Mouse (Mus musculus): ENCODE data around the gene Fgfr2.
"Not testable (repeated sequence)": the region's sequence is repeated elsewhere in the genome, so short reads cannot be mapped to it uniquely, and the experiment has no call there.

The Fgfr2 gene

GRCm38 (mm10) chr7:131257309-131257708 lies 1865.8 kb downstream of the Fgfr2 start:
- no peak for DNase-seq (ENCODE audit: low read depth, low spot score)

GRCm38 (mm10) chr7:131256841-131257240 lies 1866.3 kb downstream of the Fgfr2 start:
- no peak for DNase-seq (ENCODE audit: low read depth, low spot score)

- DNase-seq (ENCODE audit: low read depth, low spot score): peak; percentile 4
Measured at GRCm38 (mm10) chr7:131244993-131245392, 1878.2 kb downstream of the Fgfr2 start.

- no peak for DNase-seq (ENCODE audit: low read depth, low spot score)
Measured at GRCm38 (mm10) chr7:131236091-131236490, 1887.1 kb downstream of the Fgfr2 start.

- DNase-seq (ENCODE audit: low read depth, low spot score): no peak
Measured at GRCm38 (mm10) chr7:131223086-131223485, 1900.1 kb downstream of the Fgfr2 start.

- DNase-seq (ENCODE audit: low read depth, low spot score): no peak
Measured at GRCm38 (mm10) chr7:131187996-131188395, 1935.2 kb downstream of the Fgfr2 start.

- DNase-seq (ENCODE audit: low read depth, low spot score): no peak
Measured at GRCm38 (mm10) chr7:131187047-131187446, 1936.1 kb downstream of the Fgfr2 start.

GRCm38 (mm10) chr7:131184339-131184738 lies 1938.8 kb downstream of the Fgfr2 start:
- no peak for DNase-seq (ENCODE audit: low read depth, low spot score)

- DNase-seq (ENCODE audit: low read depth, low spot score): peak; percentile 59
Measured at GRCm38 (mm10) chr7:131182685-131183084, 1940.5 kb downstream of the Fgfr2 start.

- DNase-seq (ENCODE audit: low read depth, low spot score): no peak
Measured at GRCm38 (mm10) chr7:131174121-131174520, 1949.0 kb downstream of the Fgfr2 start, which contains the start of gene 5430419D17Rik. Gene 5430419D17Rik (plus strand): TSS chr7:131174402.

GRCm38 (mm10) chr7:131169099-131169498 lies 1954.1 kb downstream of the Fgfr2 start:
- peak; percentile 52 for DNase-seq (ENCODE audit: low read depth, low spot score)

- no peak for DNase-seq (ENCODE audit: low read depth, low spot score)
Measured at GRCm38 (mm10) chr7:131167771-131168170, 1955.4 kb downstream of the Fgfr2 start.

GRCm38 (mm10) chr7:131162251-131162650 lies 1960.9 kb downstream of the Fgfr2 start:
- DNase-seq (ENCODE audit: low read depth, low spot score): no peak

GRCm38 (mm10) chr7:131153044-131153443 lies 1970.1 kb downstream of the Fgfr2 start:
- no peak for DNase-seq (ENCODE audit: low read depth, low spot score)

GRCm38 (mm10) chr7:131150179-131150578 lies 1973.0 kb downstream of the Fgfr2 start:
- DNase-seq (ENCODE audit: low read depth, low spot score): no peak

GRCm38 (mm10) chr7:131146214-131146613 lies 1976.9 kb downstream of the Fgfr2 start, which contains the start of gene 4933402N03Rik:
Gene 4933402N03Rik (minus strand): TSS chr7:131146314.
- no peak for DNase-seq (ENCODE audit: low read depth, low spot score)

- no peak for DNase-seq (ENCODE audit: low read depth, low spot score)
Measured at GRCm38 (mm10) chr7:131133181-131133580, 1990.0 kb downstream of the Fgfr2 start.

- DNase-seq (ENCODE audit: low read depth, low spot score): no peak
Measured at GRCm38 (mm10) chr7:131130021-131130420, 1993.1 kb downstream of the Fgfr2 start.

- DNase-seq (ENCODE audit: low read depth, low spot score): no peak
Measured at GRCm38 (mm10) chr7:131122210-131122807, 2000.8 kb downstream of the Fgfr2 start.

GRCm38 (mm10) chr7:131114434-131114833 lies 2008.7 kb downstream of the Fgfr2 start:
- no peak for DNase-seq (ENCODE audit: low read depth, low spot score)

- DNase-seq (ENCODE audit: low read depth, low spot score): no peak
Measured at GRCm38 (mm10) chr7:131113676-131114075, 2009.5 kb downstream of the Fgfr2 start.

GRCm38 (mm10) chr7:131112486-131112885 lies 2010.7 kb downstream of the Fgfr2 start:
- DNase-seq (ENCODE audit: low read depth, low spot score): peak; percentile 41

GRCm38 (mm10) chr7:131082403-131082802 lies 2040.7 kb downstream of the Fgfr2 start:
- DNase-seq (ENCODE audit: low read depth, low spot score): not testable (repeated sequence)

- DNase-seq (ENCODE audit: low read depth, low spot score): peak; percentile 23
Measured at GRCm38 (mm10) chr7:131075956-131076355, 2047.2 kb downstream of the Fgfr2 start.
